Mouse (Mus musculus) lung, postnatal 36 days (tissue): ENCODE results near the gene Klf3.
"Not testable (repeated sequence)": the region's sequence is repeated elsewhere in the genome, so short reads cannot be mapped to it uniquely, and the experiment has no call there.

Source experiments
- DNase-seq: peaks from one replicate; pipeline ENCODE4 v3.0.0; 2022; ENCODE audit warnings: mixed read lengths

Klf3 gene

GRCm38 (mm10) chr5:64840087-64840486 is 36.9 kb downstream of the Klf3 start:
- DNase-seq = peak; percentile 49

- no peak for DNase-seq
Measured at GRCm38 (mm10) chr5:64844622-64845021, 41.4 kb downstream of the Klf3 start.

GRCm38 (mm10) chr5:64847305-64847704 is 44.1 kb downstream of the Klf3 start:
- DNase-seq = no peak

DNA sequence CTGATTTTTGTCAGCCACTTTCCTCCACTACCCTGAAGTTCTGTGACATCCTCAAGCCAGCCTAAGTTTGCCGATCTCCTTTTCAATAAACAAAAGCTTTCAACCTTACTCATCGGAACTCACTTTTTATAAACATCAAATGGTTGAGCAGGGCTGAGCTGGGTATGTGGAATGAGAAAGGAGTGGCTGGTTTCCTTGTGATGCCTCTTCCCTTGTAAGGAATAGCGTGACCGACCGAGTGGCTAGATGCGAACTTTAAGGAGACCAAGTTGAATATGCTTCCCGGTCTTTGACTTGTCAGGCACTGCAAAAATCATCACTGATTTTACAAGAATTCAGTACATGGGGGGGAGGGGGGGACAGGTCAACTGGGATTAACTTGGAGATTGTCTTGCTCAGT is 46.7 kb downstream of the Klf3 start:
- no peak for DNase-seq

DNA sequence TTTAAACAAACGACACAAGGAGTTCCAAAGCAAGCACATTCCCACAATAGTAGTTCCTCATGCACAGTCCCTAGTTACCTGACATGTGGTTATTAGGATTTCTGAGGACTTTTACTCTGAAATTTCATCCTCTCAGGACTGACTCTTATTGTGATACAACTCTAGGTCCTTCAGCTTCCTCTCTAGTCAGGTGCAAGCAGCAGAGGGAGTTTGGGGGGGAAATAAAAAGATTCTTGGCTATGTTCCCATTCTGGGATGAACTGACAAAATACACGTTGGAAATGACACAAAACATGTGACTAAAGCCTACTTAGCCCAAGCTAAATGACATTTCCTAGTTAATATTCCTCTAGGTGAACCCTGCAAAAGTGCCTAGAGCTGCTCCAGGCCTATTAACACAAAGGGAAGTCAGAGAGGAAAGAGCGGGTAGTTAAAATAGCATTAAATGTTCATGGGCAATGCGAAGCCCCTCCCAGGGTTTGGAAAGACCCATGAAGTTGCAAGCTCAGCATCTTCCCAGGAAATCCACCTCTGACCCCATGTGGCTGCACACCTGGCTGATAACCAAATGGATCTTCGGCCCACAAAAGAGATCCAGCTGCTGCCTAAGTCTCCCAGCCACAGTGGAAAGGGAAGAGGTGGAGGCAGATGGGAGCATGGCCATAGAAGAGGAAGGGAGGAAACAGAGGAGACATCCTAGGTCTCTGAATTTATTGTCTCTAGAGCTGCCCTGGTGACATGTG is 49.6 kb downstream of the Klf3 start:
- peak; percentile 53 for DNase-seq

GRCm38 (mm10) chr5:64853421-64853820 is 50.2 kb downstream of the Klf3 start:
- no peak for DNase-seq

DNA sequence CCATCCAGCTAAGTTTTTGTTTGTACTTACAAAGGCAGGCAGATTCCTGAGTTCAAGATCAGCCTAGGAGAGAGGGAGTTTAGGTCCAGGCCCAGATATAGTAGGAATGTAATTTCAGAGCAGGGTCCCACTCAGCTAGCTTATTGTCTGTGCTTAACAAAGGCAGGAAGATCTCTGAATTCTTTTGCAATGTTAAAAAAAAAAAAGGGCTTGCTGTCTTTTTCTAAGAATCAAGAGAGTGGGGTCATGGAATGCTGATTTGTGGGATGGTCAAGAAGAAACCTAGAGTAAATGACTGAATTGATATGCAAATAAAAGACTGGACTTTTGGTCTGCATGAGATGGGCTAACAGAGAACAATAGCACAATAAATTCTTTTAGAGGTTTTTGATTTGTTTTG is 52.0 kb downstream of the Klf3 start:
- DNase-seq = no peak

DNA sequence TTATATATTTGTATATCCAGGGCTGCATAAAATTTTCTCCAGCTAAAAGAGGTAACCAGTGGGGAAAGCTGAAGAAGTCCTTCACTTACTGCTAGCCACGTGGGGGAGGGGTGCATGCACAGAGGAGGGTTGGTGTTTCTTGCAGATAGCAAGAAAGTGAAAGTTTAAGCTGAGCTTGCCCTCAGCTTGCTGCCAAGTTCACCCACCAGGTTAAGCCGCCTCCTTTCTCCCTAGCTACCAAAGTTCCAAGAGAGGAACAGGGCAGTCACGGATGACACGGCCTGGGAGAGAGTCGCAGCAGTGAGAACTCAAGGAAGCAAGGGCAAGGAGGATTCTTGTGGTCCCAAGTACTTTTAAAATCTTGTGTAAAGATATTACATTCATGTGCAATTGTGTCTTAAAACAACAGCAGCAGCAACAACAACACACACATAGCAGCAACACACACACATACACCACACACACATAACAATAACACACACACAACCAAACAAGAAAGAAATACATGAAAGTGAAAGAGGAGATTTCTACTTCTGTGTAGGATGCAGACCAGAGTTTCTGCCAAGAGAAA is 57.8 kb downstream of the Klf3 start:
- DNase-seq = peak; percentile 45

DNA sequence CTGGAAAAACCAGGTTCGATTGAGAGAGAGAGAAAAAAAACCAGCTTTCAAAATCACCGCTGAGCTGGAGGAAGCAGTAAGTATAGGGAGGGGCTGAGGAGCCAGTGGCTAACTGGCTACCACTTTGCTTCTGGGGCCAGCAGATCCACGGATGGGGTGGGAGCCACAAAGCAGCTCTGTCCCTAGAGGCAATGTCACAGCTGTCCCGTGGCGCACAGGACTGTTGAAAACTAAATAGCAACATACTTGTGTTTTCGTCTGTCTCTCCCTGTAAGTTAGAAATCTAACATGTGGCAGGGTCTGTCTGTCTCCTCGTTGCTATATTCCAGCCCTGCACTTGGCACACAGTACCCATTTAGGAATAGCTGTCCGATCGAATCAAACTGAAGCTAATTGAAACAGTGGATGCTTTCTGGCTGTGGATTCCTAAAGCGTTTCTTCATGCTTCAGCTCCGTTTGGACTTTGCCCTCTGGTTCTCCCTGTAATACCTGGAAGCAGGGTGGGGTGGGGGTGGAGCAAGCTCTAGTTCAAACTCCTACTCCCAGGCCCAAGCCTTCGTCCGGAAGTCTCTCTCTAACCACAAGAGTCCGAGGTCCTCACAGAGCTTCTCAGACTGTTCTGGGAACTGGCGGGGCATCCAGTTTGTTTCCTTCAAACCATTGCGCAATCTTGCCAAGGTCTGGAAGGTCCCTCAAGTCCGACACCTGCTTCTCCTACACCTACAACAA is 58.4 kb downstream of the Klf3 start:
- peak; percentile 86 for DNase-seq

DNA sequence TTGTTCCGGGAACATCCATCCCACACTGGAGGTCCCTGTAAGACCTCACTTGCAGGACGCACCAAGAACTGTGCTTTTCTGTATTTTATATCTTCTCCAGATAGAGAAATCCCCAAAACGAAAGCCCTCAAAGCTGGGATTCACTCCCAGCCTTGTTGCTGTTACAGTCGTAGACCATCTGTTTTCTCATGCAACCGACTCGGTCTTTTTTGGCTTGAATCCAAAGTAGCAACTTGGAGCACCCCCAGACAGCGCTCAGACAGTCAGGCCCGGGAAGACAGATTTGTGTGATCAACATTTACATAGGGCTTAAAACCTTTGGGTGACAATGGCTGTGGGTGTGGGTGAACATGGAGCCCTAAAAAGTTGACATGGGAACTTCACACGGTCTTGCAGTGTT is 59.1 kb downstream of the Klf3 start:
- DNase-seq = no peak

DNA sequence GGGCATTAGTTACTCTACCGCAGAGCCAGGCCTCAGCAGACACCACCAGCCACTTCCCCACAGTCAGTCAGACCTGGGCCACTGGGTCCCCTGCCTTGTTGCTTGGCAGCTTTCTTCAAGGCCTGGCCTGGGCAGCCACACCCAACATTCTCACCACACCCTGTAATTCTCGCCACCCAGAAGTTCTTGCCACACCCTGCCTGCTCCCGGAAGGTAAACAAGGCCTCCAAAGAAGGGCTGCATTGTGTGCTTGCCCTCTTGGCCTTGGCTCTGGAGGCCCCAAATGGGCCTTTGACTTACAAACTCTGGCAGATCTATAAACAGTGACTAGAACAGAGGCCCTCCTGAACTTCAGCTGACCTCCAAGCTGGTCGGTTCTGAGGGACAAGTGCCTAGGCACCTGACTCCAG is 61.5 kb downstream of the Klf3 start:
- DNase-seq = peak; percentile 89

- DNase-seq = no peak
Measured at GRCm38 (mm10) chr5:64865219-64865964, 62.2 kb downstream of the Klf3 start.

GRCm38 (mm10) chr5:64866331-64867050 is 63.3 kb downstream of the Klf3 start:
- DNase-seq = peak; percentile 95

- no peak for DNase-seq
Measured at GRCm38 (mm10) chr5:64867124-64867523, 63.9 kb downstream of the Klf3 start.

- DNase-seq = no peak
Measured at GRCm38 (mm10) chr5:64867551-64867950, 64.4 kb downstream of the Klf3 start.

DNA sequence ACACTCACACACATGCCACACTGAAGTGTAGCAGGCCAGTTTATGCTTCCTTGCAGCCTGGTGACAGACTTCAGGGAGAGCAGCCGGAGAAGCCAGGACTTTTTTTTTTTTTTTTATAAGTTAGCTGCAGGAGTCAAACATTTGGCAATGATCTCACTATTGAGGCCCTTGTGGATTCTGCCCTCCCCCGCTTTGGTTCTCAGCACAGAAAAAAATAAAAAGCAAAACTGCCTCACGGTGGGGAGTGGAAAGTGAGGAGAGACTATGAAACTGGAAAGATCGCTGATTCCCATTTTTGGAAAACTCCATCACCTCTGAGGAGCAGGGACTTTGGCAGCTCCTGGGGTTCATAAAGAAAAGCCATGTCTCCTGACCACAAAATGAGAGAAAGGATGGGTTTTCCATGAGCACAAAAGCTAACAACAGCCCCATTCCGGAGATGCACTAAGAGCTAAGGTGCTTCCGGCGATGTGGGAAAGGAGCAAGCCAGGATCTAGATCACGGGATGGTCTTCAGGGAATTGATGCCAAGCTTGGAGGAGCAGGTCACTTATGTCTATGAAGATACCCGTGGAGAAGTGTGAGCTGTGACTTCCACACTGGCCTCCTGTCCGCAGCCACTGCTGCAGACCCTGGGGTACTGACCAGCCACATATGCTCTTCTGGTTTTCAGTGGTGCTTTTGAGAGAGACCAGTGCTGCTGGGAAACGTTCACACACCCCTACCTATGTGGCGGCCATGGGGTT is 73.1 kb downstream of the Klf3 start:
- DNase-seq = no peak

- no peak for DNase-seq
Measured at GRCm38 (mm10) chr5:64877235-64878026, 74.2 kb downstream of the Klf3 start.

DNA sequence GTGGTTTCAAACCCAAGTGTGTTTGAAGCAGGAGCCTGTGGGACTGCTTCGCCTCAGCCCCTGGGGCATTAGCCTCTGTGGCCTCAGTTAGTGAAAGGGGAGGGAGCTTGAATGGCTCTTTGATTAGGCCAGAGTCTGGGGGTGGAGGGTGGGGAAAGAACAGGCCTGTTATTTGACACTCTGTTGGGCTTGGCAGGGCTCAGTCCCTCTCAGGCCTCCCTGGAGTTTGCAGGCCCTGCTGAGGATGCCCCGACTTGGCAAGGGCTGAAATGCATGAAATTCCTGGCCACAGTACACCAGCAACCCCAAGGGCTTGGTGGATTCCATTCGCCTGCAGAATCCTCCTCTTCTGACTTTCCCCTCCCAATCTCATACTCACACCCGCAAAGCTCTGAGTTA is 74.8 kb downstream of the Klf3 start:
- DNase-seq = peak; percentile 64

GRCm38 (mm10) chr5:64878526-64878925 is 75.3 kb downstream of the Klf3 start:
- no peak for DNase-seq

GRCm38 (mm10) chr5:64879241-64879640 is 76.1 kb downstream of the Klf3 start:
- no peak for DNase-seq

DNA sequence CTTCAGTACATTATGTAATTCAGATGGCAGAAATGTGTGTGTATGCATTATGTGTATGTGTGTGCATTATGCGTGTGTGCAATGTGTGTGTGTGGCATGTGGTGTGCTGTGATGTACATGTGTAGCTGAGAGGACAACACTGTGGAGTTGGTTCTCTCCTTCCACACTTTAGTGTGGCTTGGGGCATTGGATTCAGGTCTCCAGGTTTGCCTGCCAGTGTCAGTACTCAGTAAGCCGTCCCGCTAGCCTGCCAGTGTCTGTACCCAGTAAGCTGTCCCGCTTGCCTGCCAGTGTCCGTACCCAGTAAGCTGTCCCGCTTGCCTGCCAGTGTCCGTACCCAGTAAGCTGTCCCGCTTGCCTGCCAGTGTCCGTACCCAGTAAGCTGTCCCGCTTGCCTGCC is 78.4 kb downstream of the Klf3 start:
- not testable (repeated sequence) for DNase-seq
